Mouse (Mus musculus) bone marrow, adult 2 months (tissue): Measurements from ENCODE around the gene Tmprss9.

Experiments used
- CTCF ChIP-seq: fragments of 200-500 bp; IDR thresholded peaks from 2 replicates; pipeline ENCODE4 v1.5.1; 2011; ENCODE audit warnings: low read length, control low read depth; ENCODE audit not compliant: control insufficient read depth, insufficient read depth
- POLR2A ChIP-seq: fragments of 200-500 bp; IDR thresholded peaks from 2 replicates; pipeline ENCODE4 v1.6.1; 2011; ENCODE audit warnings: low read depth, mild to moderate bottlenecking, control low read depth, low read length, borderline replicate concordance; ENCODE audit not compliant: control insufficient read depth

GRCm38 (mm10) chr10:80856267-80856666 lies 15.4 kb upstream of the Tmprss9 start:
- TF ChIP-seq POLR2A, result no peak
- peak; percentile 17; the same call in 1 of the 2 replicates for TF ChIP-seq CTCF
